Mouse (Mus musculus) inflammation-experienced regulatory T-cells, adult 16 weeks (primary cell): ENCODE results near the gene Gm21497. TPM values are rescaled to one million over a fixed set of nuclear protein-coding genes. Genes with fewer than 3 reads are reported as not detected.

Experiments used
- polyA plus RNA-seq: library from polyadenylated mRNA; unstranded; fragments of 100-300 nt; shearing (Covaris generic); gene quantifications from one replicate; pipeline ENCODE4 v1.2.1, GENCODE M21; 2017

Gene Gm21497
- not detected for polyA plus RNA-seq

GRCm38 (mm10) chrY:61646446-61646845, at the start of gene Gm21497:
Gene Gm21497 (plus strand): TSS chrY:61646746.

